In genomic region chr3:34641756-34642497, GRCm38 (mm10) we compare ENCODE assay signal across 10 mouse cellular contexts. TPM values are rescaled to one million over a fixed set of nuclear protein-coding genes. Genes with fewer than 3 reads are reported as not detected.
DNase-seq lines count a peak whose midpoint lies in the region; ATAC-seq and TF ChIP-seq lines count a peak whose summit lies in the region.
"Had no signal": no experiment of that assay in that cellular context is flagged by ENCODE, and none has a peak within 500 bp of the region (broad histone marks: within the 10 kb centered on the region; RNA-seq: fewer than 3 reads in every experiment).

No protein-coding gene starts in this region.

- H3K27me3 ChIP-seq in heart, embryonic 14.5 days (ENCODE audit: control insufficient read depth, insufficient read depth, low read length): peaks cover 95% of the 10 kb centered on the region
- H3K27me3 ChIP-seq in Patski: peaks cover 79% of the 10 kb centered on the region
- peaks cover 7% of the 10 kb centered on the region; the same call in 1 of the 2 replicates for H3K27me3 ChIP-seq in forebrain, embryonic 16.5 days (replicated peaks; ENCODE audit: control insufficient read depth, insufficient read depth, low read length)
- H3K27me3 ChIP-seq in midbrain, embryonic 11.5 days (ENCODE audit: control insufficient read depth, insufficient read depth, low read length): peaks cover 9% of the 10 kb centered on the region

- no peak for TF ChIP-seq CTCF in Patski (IDR thresholded peaks at IDR 0.05)

- intact Hi-C loops in heart, postnatal 25 days (cut with DNase I): loop anchor here (10.0 kb wide), 3 partner anchors 683 to 763 kb away; no protein-coding TSS in a partner anchor

- in situ Hi-C loops in Patski (cut with MboI; ENCODE audit: low pct_unique_long_range_greater_than_20kb): loop anchor here (5.0 to 10.0 kb wide), 4 partner anchors 307 to 845 kb away; no protein-coding TSS in a partner anchor

- peaks cover 8 to 9% of the 10 kb centered on the region in 2 experiments; a peak in 2 of 4 replicates for H3K4me1 ChIP-seq in heart, embryonic 14.5 days (ENCODE audit: control insufficient read depth in 2 of 2, insufficient read depth in 2 of 2, low read length in 2 of 2)
- peaks cover 61% of the 10 kb centered on the region for H3K4me1 ChIP-seq in forebrain, embryonic 16.5 days (replicated peaks; ENCODE audit: control insufficient read depth, insufficient read depth, low read length)
- peaks cover 76% of the 10 kb centered on the region for H3K4me1 ChIP-seq in midbrain, embryonic 11.5 days (ENCODE audit: control insufficient read depth, insufficient read depth, low read length)

- no peaks in the 10 kb centered on the region for H3K9me3 ChIP-seq in heart, embryonic 14.5 days (ENCODE audit: control insufficient read depth, low read length)
- no peaks in the 10 kb centered on the region for H3K9me3 ChIP-seq in forebrain, embryonic 16.5 days (ENCODE audit: control insufficient read depth, low read length)
- H3K9me3 ChIP-seq in midbrain, embryonic 11.5 days (ENCODE audit: control insufficient read depth, low read length): no peaks in the 10 kb centered on the region

- no peak for DNase-seq in heart, postnatal 25 days (ENCODE audit: low spot score)
- DNase-seq in Patski (ENCODE audit: low read depth, low spot score): no peak
- peak; percentile 98 for DNase-seq in midbrain, embryonic 11.5 days (ENCODE audit: low spot score, missing footprints)
- no peak for DNase-seq in ovary, adult 18-20 months (ENCODE audit: low spot score)
- no peak for DNase-seq in natural killer cell, adult 2 months (ENCODE audit: low spot score in 2 of 2)
- DNase-seq: adrenal gland, postnatal 14 days; B cell, adult 2 months had no signal

- ATAC-seq in heart, embryonic 14.5 days (ENCODE audit: insufficient number of reproducible peaks, insufficient read depth, low FRiP score, low read depth): no peak
- ATAC-seq in Patski: peak; percentile 12
- no peak for ATAC-seq in forebrain, embryonic 16.5 days
- ATAC-seq in midbrain, embryonic 11.5 days (ENCODE audit: low FRiP score): no peak
- no peak for ATAC-seq in megakaryocyte-erythroid progenitor cell, adult 5-6 weeks (replicated peaks; ENCODE audit: low FRiP score, low TSS enrichment, poor library complexity, severe bottlenecking)

- H3K4me3 ChIP-seq in heart, embryonic 14.5 days (ENCODE audit: control insufficient read depth in 1 of 2, insufficient read depth in 1 of 2, low read depth in 1 of 2, low read length in 2 of 2): peak overlapping the region; percentile 14 to 30; a peak in 3 of 4 replicates
- H3K4me3 ChIP-seq in forebrain, embryonic 16.5 days (replicated peaks; ENCODE audit: low read length): peak overlapping the region; percentile 44
- peak overlapping the region; percentile 41 for H3K4me3 ChIP-seq in midbrain, embryonic 11.5 days (ENCODE audit: low read depth, low read length)

- H3K36me3 ChIP-seq in heart, embryonic 14.5 days (ENCODE audit: control insufficient read depth, insufficient read depth, low read length): no peaks in the 10 kb centered on the region
- no peaks in the 10 kb centered on the region for H3K36me3 ChIP-seq in forebrain, embryonic 16.5 days (ENCODE audit: control insufficient read depth, insufficient read depth)
- no peaks in the 10 kb centered on the region for H3K36me3 ChIP-seq in midbrain, embryonic 11.5 days (ENCODE audit: control insufficient read depth, insufficient read depth, low read length)

- H3K4me2 ChIP-seq in heart, embryonic 14.5 days (ENCODE audit: low read length): peak overlapping the region; percentile 55
- H3K4me2 ChIP-seq in forebrain, embryonic 16.5 days (ENCODE audit: low read length): peak overlapping the region; percentile 65
- H3K4me2 ChIP-seq in midbrain, embryonic 11.5 days: peak overlapping the region; percentile 83

- CTCF ChIA-PET in Patski (lab: Charles Lee): interaction anchor here (1.6 to 5.0 kb wide), 4 partner anchors 410 to 461 kb away, joined by 3 to 19 read pairs (median 4); no protein-coding TSS in a partner anchor

- POLR2A ChIA-PET in Patski (lab: Charles Lee): no interaction called here

- 2% methylated on average over 38 of the region's 38 CpGs for WGBS in heart, embryonic 14.5 days
- 1% methylated on average over 38 of the region's 38 CpGs for WGBS in forebrain, embryonic 16.5 days
- WGBS in midbrain, embryonic 11.5 days: under 1% methylated on average over 38 of the region's 38 CpGs

- no peak overlapping the region for H3K9ac ChIP-seq in heart, embryonic 14.5 days (ENCODE audit: low read length)
- peak overlapping the region; percentile 54 for H3K9ac ChIP-seq in forebrain, embryonic 16.5 days (replicated peaks; ENCODE audit: low read depth, low read length)
- H3K9ac ChIP-seq in midbrain, embryonic 11.5 days (ENCODE audit: low read length): peak overlapping the region; percentile 80

- no peak overlapping the region for H3K27ac ChIP-seq in heart, embryonic 14.5 days (replicated peaks in 1 of 2; ENCODE audit: control insufficient read depth in 1 of 2, insufficient read depth in 1 of 2, low read depth in 2 of 2, low read length in 2 of 2)
- peak overlapping the region; percentile 73 for H3K27ac ChIP-seq in forebrain, embryonic 16.5 days (ENCODE audit: low read length)
- peak overlapping the region; percentile 77 for H3K27ac ChIP-seq in midbrain, embryonic 11.5 days (ENCODE audit: low read depth, low read length)

RNA-seq across cellular contexts. Expression of gene Sox2, which starts 8.3 kb away (rescaled TPM):
- polyA plus RNA-seq in heart, embryonic 14.5 days (2014; fragmentation: Nextera tagmentation; extraction: Ambion mirVana): 0.24 TPM in 1 of 2 replicates, not detected in the other
- total RNA-seq in heart, postnatal 25 days (2021): not detected
- 0.17 TPM for polyA plus RNA-seq in Patski (2021)
- 20.8 and 24.0 TPM in 2 replicates for polyA plus RNA-seq in forebrain, embryonic 16.5 days (2015; fragmentation: Nextera tagmentation; extraction: Ambion mirVana)
- polyA plus RNA-seq in midbrain, embryonic 11.5 days (2014; fragmentation: Nextera tagmentation; extraction: Ambion mirVana): 48.7 and 49.5 TPM in 2 replicates
- not detected in 2 replicates for total RNA-seq in megakaryocyte-erythroid progenitor cell, adult 5-6 weeks (2014; fragmentation: Nextera tagmentation)
- total RNA-seq in megakaryocyte-erythroid progenitor cell, adult 5-6 weeks (2017): not detected in 2 replicates

Comparison
In these comparisons a context has a peak if more than half of its experiments do, and no peak if none do; other contexts are left out.
1. H3K27ac ChIP-seq: peak in forebrain, embryonic 16.5 days (single experiment) and midbrain, embryonic 11.5 days (single experiment); none in heart, embryonic 14.5 days (0 of 2).
2. RNA of gene Sox2, which starts 8.3 kb away (polyA plus RNA-seq): 48.7 to 49.5 TPM in midbrain, embryonic 11.5 days and 20.8 to 24.0 TPM in forebrain, embryonic 16.5 days; 0.24 TPM in heart, embryonic 14.5 days and 0.17 TPM in Patski (single experiment); every median in the first group is over 10 times any median in the second.
3. Peak in every context shown above with its lines, with median percentiles within 50 percentile points of each other: H3K4me2 ChIP-seq and H3K4me3 ChIP-seq.